Mouse (Mus musculus) thymus, adult 2 months (tissue): ENCODE measurements around the gene Gm26661.

Experiments used
- CTCF ChIP-seq: fragments of 200-500 bp; IDR thresholded peaks from 2 replicates; pipeline ENCODE4 v1.5.1; 2012; ENCODE audit warnings: mild to moderate bottlenecking, control low read depth, low read length, moderate library complexity, borderline replicate concordance; ENCODE audit not compliant: control insufficient read depth, poor library complexity, insufficient read depth; ENCODE audit errors: extremely low read depth
- POLR2A ChIP-seq: fragments of 200-500 bp; IDR thresholded peaks from 2 replicates; pipeline ENCODE4 v1.6.1; 2012; ENCODE audit warnings: mild to moderate bottlenecking, low read length, control low read depth, moderate library complexity; ENCODE audit not compliant: control insufficient read depth, poor library complexity, insufficient read depth; ENCODE audit errors: extremely low read depth

DNA sequence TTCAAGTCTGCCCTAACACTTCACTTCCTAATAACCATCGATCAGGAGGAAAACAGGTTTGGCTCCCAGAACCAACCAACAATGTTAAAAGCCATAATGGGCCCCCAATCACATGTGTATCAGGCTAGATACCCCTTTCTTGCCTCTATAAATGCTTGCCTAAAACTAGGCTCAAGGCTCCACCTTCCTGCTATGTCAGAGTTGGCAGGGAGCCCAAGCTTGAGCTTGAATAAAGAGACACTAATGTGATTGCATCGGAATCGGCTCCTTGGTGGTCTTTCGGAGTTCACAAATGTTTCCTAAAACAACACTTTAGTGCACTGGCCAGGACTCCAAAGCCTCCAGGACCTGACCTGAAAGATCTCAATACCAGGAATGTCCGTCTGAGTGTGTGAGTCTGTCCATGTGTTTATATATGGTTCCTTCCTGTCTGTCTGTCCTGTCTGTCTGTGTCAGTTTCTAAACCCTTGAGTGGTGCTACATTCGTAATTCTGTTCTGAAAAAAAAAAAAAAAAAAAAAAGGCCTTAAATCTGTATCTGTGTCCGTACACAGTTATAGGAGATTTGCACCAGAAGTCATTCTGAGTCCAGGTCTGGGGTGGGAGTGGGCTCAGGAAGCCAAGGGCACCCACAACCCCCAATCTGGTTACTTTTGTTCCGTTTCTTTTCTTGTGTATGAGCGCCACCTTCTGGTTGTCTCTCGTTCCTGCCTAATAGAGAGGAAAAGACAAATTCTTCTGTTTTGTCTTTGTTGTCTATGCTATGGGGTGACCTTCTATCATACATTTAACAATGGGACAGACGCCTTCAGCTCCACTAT is 42.2 kb upstream of the Gm26661 start:
- TF ChIP-seq CTCF: no peak
- TF ChIP-seq POLR2A: no peak
